Mouse (Mus musculus) heart, postnatal 10 days (tissue): ENCODE results near the gene Adcyap1r1. TPM values are rescaled to one million over a fixed set of nuclear protein-coding genes. Genes with fewer than 3 reads are reported as not detected.

Experiments used
- microRNA-seq, 2 experiments: library from miRNA; unstranded; fragments of <30 nt; microRNA quantifications; one replicate each; pipeline ENCODE4 v1.2.0; 2022
- total RNA-seq, 2 experiments: library from RNA; stranded (reverse); gene quantifications; 2 replicates each; pipeline ENCODE4 v1.2.3; 2021

The Adcyap1r1 gene
- total RNA-seq, 2 experiments from 2014 or later: 7.7 to 8.3 TPM

Small RNA genes lying within 50 kb of the gene (microRNA-seq; reads per million reads assigned to microRNA genes)
- gene Gm44352: 0 reads per million in 2 experiments

Other genes with a start within 250 kb of the Adcyap1r1 start
- 1 to 10 TPM; 4.9 to 5.2 TPM for gene Mindy4, start 248.6 kb upstream of the Adcyap1r1 start, total RNA-seq
- 100 to 1,000 TPM; 195 to 252 TPM for gene Aqp1, start 115.5 kb upstream of the Adcyap1r1 start, total RNA-seq
- not detected for gene Ghrhr, start 75.7 kb upstream of the Adcyap1r1 start, total RNA-seq
- gene Neurod6, start 229.3 kb downstream of the Adcyap1r1 start, total RNA-seq: not detected